Mouse (Mus musculus): ENCODE measurements around the gene Lrp5. TPM values are rescaled to one million over a fixed set of nuclear protein-coding genes. Genes with fewer than 3 reads are reported as not detected.
A peak's percentile ranks its signal among the peaks of the same experiment; 100 is the strongest.
"Not testable (repeated sequence)": the region's sequence is repeated elsewhere in the genome, so short reads cannot be mapped to it uniquely, and the experiment has no call there.

Lrp5 gene
- total RNA-seq, 2 experiments from 2014 or later: 13.3 to 14.3 TPM

- not testable (repeated sequence) for DNase-seq (ENCODE audit: low spot score in 2 of 2)
Measured at GRCm38 (mm10) chr19:3657065-3657464, 29.3 kb downstream of the Lrp5 start.

- DNase-seq (ENCODE audit: low spot score in 2 of 2): no peak
Measured at GRCm38 (mm10) chr19:3656144-3656543, 30.2 kb downstream of the Lrp5 start.

GRCm38 (mm10) chr19:3654940-3655339 is 31.4 kb downstream of the Lrp5 start:
- DNase-seq (ENCODE audit: low spot score in 2 of 2): no peak

GRCm38 (mm10) chr19:3654058-3654457 is 32.3 kb downstream of the Lrp5 start:
- DNase-seq (ENCODE audit: low spot score in 2 of 2): no peak

GRCm38 (mm10) chr19:3653508-3653907 is 32.9 kb downstream of the Lrp5 start:
- DNase-seq (ENCODE audit: low spot score in 2 of 2): no peak

GRCm38 (mm10) chr19:3651989-3652388 is 34.4 kb downstream of the Lrp5 start:
- no peak for DNase-seq (ENCODE audit: low spot score in 2 of 2)

- DNase-seq (ENCODE audit: low spot score in 2 of 2): no peak
Measured at GRCm38 (mm10) chr19:3651220-3651619, 35.1 kb downstream of the Lrp5 start.

- no peak for DNase-seq (ENCODE audit: low spot score in 2 of 2)
Measured at GRCm38 (mm10) chr19:3650448-3650847, 35.9 kb downstream of the Lrp5 start.

GRCm38 (mm10) chr19:3648830-3649450 is 37.4 kb downstream of the Lrp5 start:
- no peak for DNase-seq (ENCODE audit: low spot score in 2 of 2)

GRCm38 (mm10) chr19:3647999-3648398 is 38.4 kb downstream of the Lrp5 start:
- DNase-seq (ENCODE audit: low spot score in 2 of 2): no peak

GRCm38 (mm10) chr19:3645813-3646212 is 40.6 kb downstream of the Lrp5 start:
- no peak for DNase-seq (ENCODE audit: low spot score in 2 of 2)

GRCm38 (mm10) chr19:3645318-3645717 is 41.0 kb downstream of the Lrp5 start:
- no peak for DNase-seq (ENCODE audit: low spot score in 2 of 2)

- DNase-seq (ENCODE audit: low spot score in 2 of 2): no peak
Measured at GRCm38 (mm10) chr19:3639561-3639960, 46.8 kb downstream of the Lrp5 start.

- peak in 1 of 2 experiments; percentile 46 for DNase-seq (ENCODE audit: low spot score in 2 of 2)
Measured at GRCm38 (mm10) chr19:3638698-3639097, 47.7 kb downstream of the Lrp5 start.

- DNase-seq (ENCODE audit: low spot score in 2 of 2): no peak
Measured at GRCm38 (mm10) chr19:3632018-3632417, 54.3 kb downstream of the Lrp5 start.

- no peak for DNase-seq (ENCODE audit: low spot score in 2 of 2)
Measured at GRCm38 (mm10) chr19:3631431-3631830, 54.9 kb downstream of the Lrp5 start.

GRCm38 (mm10) chr19:3630486-3630885 is 55.9 kb downstream of the Lrp5 start:
- DNase-seq (ENCODE audit: low spot score in 2 of 2): no peak

GRCm38 (mm10) chr19:3630027-3630426 is 56.3 kb downstream of the Lrp5 start:
- DNase-seq (ENCODE audit: low spot score in 2 of 2): no peak

GRCm38 (mm10) chr19:3628223-3628622 is 58.1 kb downstream of the Lrp5 start:
- DNase-seq (ENCODE audit: low spot score in 2 of 2): no peak

- no peak for DNase-seq (ENCODE audit: low spot score in 2 of 2)
Measured at GRCm38 (mm10) chr19:3625111-3625510, 61.3 kb downstream of the Lrp5 start.

- DNase-seq (ENCODE audit: low spot score in 2 of 2): peak; percentile 62 to 67
Measured at GRCm38 (mm10) chr19:3623824-3624223, 62.5 kb downstream of the Lrp5 start.

- DNase-seq (ENCODE audit: low spot score in 2 of 2): no peak
Measured at GRCm38 (mm10) chr19:3623294-3623693, 63.1 kb downstream of the Lrp5 start.

GRCm38 (mm10) chr19:3620871-3621270 is 65.5 kb downstream of the Lrp5 start:
- DNase-seq (ENCODE audit: low spot score in 2 of 2): peak; percentile 29 to 32

- no peak for DNase-seq (ENCODE audit: low spot score in 2 of 2)
Measured at GRCm38 (mm10) chr19:3619359-3619758, 67.0 kb downstream of the Lrp5 start.
